Comparison of ENCODE assay signal across 17 mouse cellular contexts in the genomic region with DNA sequence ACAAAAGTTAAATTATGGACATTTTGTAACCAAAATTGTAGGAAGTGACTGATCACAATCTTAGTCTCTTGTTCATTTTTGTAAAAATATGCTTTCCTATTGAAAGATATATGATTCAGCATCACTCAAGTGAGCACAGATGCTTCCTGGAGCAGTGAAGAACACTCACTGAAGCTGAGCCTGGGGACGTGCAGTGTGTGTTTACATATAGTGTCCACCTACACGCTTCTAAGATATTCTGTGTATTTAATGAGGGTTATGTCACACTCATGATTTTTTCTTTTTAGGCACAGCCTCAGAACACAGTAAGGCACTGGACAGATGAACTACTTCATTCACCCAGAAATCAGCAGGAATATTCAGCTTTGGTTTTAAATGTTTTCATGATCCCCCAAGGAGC.
DNase-seq lines count a peak whose midpoint lies in the region.
"Had no signal": no experiment of that assay in that cellular context is flagged by ENCODE, and none has a peak within 500 bp of the region (broad histone marks: within the 10 kb centered on the region; RNA-seq: fewer than 3 reads in every experiment).

No protein-coding gene starts in this region.

- DNase-seq in layer of hippocampus, adult 9-11 months: peak; percentile 11
- no peak for DNase-seq in layer of hippocampus, postnatal 10 days (ENCODE audit: low spot score in 2 of 2)
- DNase-seq in right cerebral cortex, adult 18-20 months: peak; percentile 18
- no peak for DNase-seq in right cerebral cortex, postnatal 14 days
- peak; percentile 67 for DNase-seq in brain, adult 2 months (ENCODE audit: low read depth, low spot score)
- DNase-seq in telencephalon, adult 2 months (ENCODE audit: low read depth, low spot score): peak; percentile 45
- no peak for DNase-seq in kidney, adult 11 months
- DNase-seq: adrenal gland, adult 2 months; adrenal gland, postnatal 10 days; adrenal gland, postnatal 25 days; cerebellum, adult 11 months; cerebellum, adult 18-20 months; cerebellum, adult 8-10 months; cerebellum, adult 9-11 months; cerebellum, postnatal 14 days; cerebellum, postnatal 36 days; embryo, embryonic 11 days had no signal

Comparison
In these comparisons a context has a peak if more than half of its experiments do, and no peak if none do; other contexts are left out.
1. DNase-seq: peak in layer of hippocampus, adult 9-11 months (single experiment), right cerebral cortex, adult 18-20 months (single experiment), brain, adult 2 months (single experiment) and telencephalon, adult 2 months (single experiment); none in layer of hippocampus, postnatal 10 days (0 of 2), right cerebral cortex, postnatal 14 days (single experiment) and kidney, adult 11 months (single experiment).